Mouse (Mus musculus) MEL (cell line): ENCODE measurements at regions not wholly inside any gene's neighbourhood (a gene's known extent, or its start where the extent isn't known, plus 50 kb on each side); places are given as distances from the start of the nearest gene placed in this dataset.

Source experiments
- CTCF ChIP-seq, 3 experiments: IDR thresholded peaks in 2 of 3; conservative IDR thresholded peaks in 1 of 3; 2 replicates each; pipeline ENCODE4 v1.5.1; 2011 to 2012; ENCODE audit warnings: low read length in 3 of 3, low read depth in 2 of 3, mild to moderate bottlenecking in 2 of 3, improper control_type of control experiment in 1 of 3, inconsistent platforms in 1 of 3, mixed read lengths in 1 of 3, moderate library complexity in 1 of 3; ENCODE audit not compliant: control insufficient read depth in 1 of 3, insufficient read depth in 1 of 3, poor library complexity in 1 of 3, severe bottlenecking in 1 of 3
- EP300 ChIP-seq, 2 experiments: IDR thresholded peaks; 2 replicates each; pipeline ENCODE4 v1.6.1; 2011; ENCODE audit warnings: improper control_type of control experiment in 2 of 2, low read length in 2 of 2, low read depth in 1 of 2, mild to moderate bottlenecking in 1 of 2
- MXI1 ChIP-seq: IDR thresholded peaks from 2 replicates; pipeline ENCODE4 v1.6.1; 2011; ENCODE audit warnings: mild to moderate bottlenecking, low read depth, low read length, improper control_type of control experiment
- RAD21 ChIP-seq: IDR thresholded peaks from 2 replicates; pipeline ENCODE4 v1.6.1; 2011; ENCODE audit warnings: mild to moderate bottlenecking, low read depth, low read length, improper control_type of control experiment
- SIN3A ChIP-seq: IDR thresholded peaks from 2 replicates; pipeline ENCODE4 v1.6.1; 2012; ENCODE audit warnings: low read length, improper control_type of control experiment, inconsistent platforms

GRCm38 (mm10) chr10:16337546-16337945, 1385.5 kb upstream of the Cited2 start:
- no peak for TF ChIP-seq SIN3A
- TF ChIP-seq EP300 (IDR thresholded peaks at IDR 0.05; ENCODE audit: low read depth in 1 of 2, low read length in 2 of 2): no peak
- no peak for TF ChIP-seq RAD21
- no peak for TF ChIP-seq CTCF (IDR thresholded peaks at IDR 0.05 in 2 of 3, conservative IDR thresholded peaks at IDR 0.05 in 1 of 3; ENCODE audit: control insufficient read depth in 1 of 3, insufficient read depth in 1 of 3, low read depth in 2 of 3, low read length in 3 of 3, poor library complexity in 1 of 3, severe bottlenecking in 1 of 3)
- TF ChIP-seq MXI1: no peak
